In genomic region chrX:56489758-56490157, GRCm38 (mm10) we compare ENCODE assay signal across 10 mouse cellular contexts. TPM values are rescaled to one million over a fixed set of nuclear protein-coding genes. Genes with fewer than 3 reads are reported as not detected.
DNase-seq lines count a peak whose midpoint lies in the region; ATAC-seq and TF ChIP-seq lines count a peak whose summit lies in the region.
"Had no signal": no experiment of that assay in that cellular context is flagged by ENCODE, and none has a peak within 500 bp of the region (broad histone marks: within the 10 kb centered on the region; RNA-seq: fewer than 3 reads in every experiment).

No protein-coding gene starts in this region.

- H3K36me3 ChIP-seq in kidney, adult 2 months (ENCODE audit: control insufficient read depth, insufficient read depth, low read length): no peaks in the 10 kb centered on the region
- no peaks in the 10 kb centered on the region for H3K36me3 ChIP-seq in kidney, embryonic 14.5 days (ENCODE audit: control insufficient read depth, insufficient read depth, low read length)
- no peaks in the 10 kb centered on the region for H3K36me3 ChIP-seq in hindbrain, postnatal 0 days (ENCODE audit: insufficient read depth, low read length)

- TF ChIP-seq CTCF in kidney, adult 2 months (conservative IDR thresholded peaks at IDR 0.05; ENCODE audit: insufficient read depth, insufficient read length, low read depth, low read length): peak; percentile 40
- peak; percentile 80 for TF ChIP-seq CTCF in hindbrain, postnatal 0 days (IDR thresholded peaks at IDR 0.05; ENCODE audit: low read depth)

- intact Hi-C loops in left cerebral cortex, postnatal 36 days (cut with DNase I): loop anchor here (1.0 kb wide), 1 partner anchor 62 kb away; no protein-coding TSS in a partner anchor

- no peak for ATAC-seq in kidney, embryonic 14.5 days (ENCODE audit: low FRiP score, low TSS enrichment)
- ATAC-seq in common myeloid progenitor, adult 5-6 weeks (replicated peaks; ENCODE audit: low read depth, poor library complexity, severe bottlenecking): peak; percentile 73; the same call in 1 of the 2 replicates
- no peak for ATAC-seq in hindbrain, postnatal 0 days

- no peaks in the 10 kb centered on the region for H3K27me3 ChIP-seq in kidney, adult 2 months (replicated peaks; ENCODE audit: control insufficient read depth, insufficient read depth, low read length)
- H3K27me3 ChIP-seq in kidney, embryonic 14.5 days (ENCODE audit: control insufficient read depth, insufficient read depth, low read length): no peaks in the 10 kb centered on the region
- no peaks in the 10 kb centered on the region for H3K27me3 ChIP-seq in hindbrain, postnatal 0 days (ENCODE audit: insufficient read depth, low read length)

- no peak overlapping the region for H3K4me2 ChIP-seq in kidney, embryonic 14.5 days (replicated peaks; ENCODE audit: low read depth, low read length)
- H3K4me2 ChIP-seq in hindbrain, postnatal 0 days (ENCODE audit: low read depth, low read length): no peak overlapping the region

- WGBS in kidney, adult 2 months: 0% methylated on average over 1 of the region's 1 CpGs
- WGBS in kidney, embryonic 14.5 days: 26% methylated on average over 1 of the region's 1 CpGs
- WGBS in hindbrain, postnatal 0 days: 37% methylated on average over 1 of the region's 1 CpGs

- peak; percentile 74 for DNase-seq in kidney, adult 2 months
- peak; percentile 62 for DNase-seq in ZHBTc4 (ENCODE audit: low read depth, low spot score)
- peak; percentile 79 for DNase-seq in hindbrain, postnatal 0 days (ENCODE audit: low spot score)
- peak; percentile 8 to 55 for DNase-seq in left cerebral cortex, postnatal 36 days (ENCODE audit: low spot score in 2 of 2)
- peak; percentile 20 for DNase-seq in ovary, postnatal 36 days (ENCODE audit: low spot score)
- DNase-seq in thymus, postnatal 25 days: peak; percentile 73

- H3K4me1 ChIP-seq in kidney, adult 2 months (ENCODE audit: control insufficient read depth, insufficient read depth, low read length): no peaks in the 10 kb centered on the region
- H3K4me1 ChIP-seq in kidney, embryonic 14.5 days (ENCODE audit: control insufficient read depth, insufficient read depth, low read length): no peaks in the 10 kb centered on the region
- no peaks in the 10 kb centered on the region for H3K4me1 ChIP-seq in hindbrain, postnatal 0 days (ENCODE audit: insufficient read depth, low read length)

- no peak for TF ChIP-seq POLR2A in kidney, adult 2 months (IDR thresholded peaks at IDR 0.05; ENCODE audit: low read depth, low read length)

- no peak overlapping the region for H3K4me3 ChIP-seq in kidney, adult 2 months (ENCODE audit: insufficient read depth, low read depth, low read length)
- H3K4me3 ChIP-seq in kidney, embryonic 14.5 days (ENCODE audit: low read length): no peak overlapping the region
- H3K4me3 ChIP-seq in hindbrain, postnatal 0 days (ENCODE audit: low read length): no peak overlapping the region

- H3K27ac ChIP-seq in kidney, adult 2 months (ENCODE audit: insufficient read depth, low read depth, low read length): no peak overlapping the region
- no peak overlapping the region for H3K27ac ChIP-seq in kidney, embryonic 14.5 days (ENCODE audit: low read depth, low read length)
- no peak overlapping the region for H3K27ac ChIP-seq in hindbrain, postnatal 0 days

- H3K9me3 ChIP-seq in kidney, embryonic 14.5 days (ENCODE audit: control insufficient read depth, low read length): no peaks in the 10 kb centered on the region
- H3K9me3 ChIP-seq in hindbrain, postnatal 0 days (ENCODE audit: low read length): no peaks in the 10 kb centered on the region

- no peak overlapping the region for H3K9ac ChIP-seq in kidney, embryonic 14.5 days (ENCODE audit: low read depth, low read length)
- H3K9ac ChIP-seq in hindbrain, postnatal 0 days (replicated peaks; ENCODE audit: low read length): no peak overlapping the region

RNA-seq across cellular contexts. Expression of gene Gm10477, which starts 34.8 kb away (rescaled TPM):
- not detected in 2 replicates for polyA plus RNA-seq in kidney, adult 2 months (2012; rRNA removed)
- not detected in 2 replicates for polyA plus RNA-seq in kidney, embryonic 14.5 days (2014; fragmentation: Nextera tagmentation; extraction: Ambion mirVana)
- total RNA-seq in common myeloid progenitor, adult 5-6 weeks (2017): not detected in 2 replicates
- total RNA-seq in hindbrain, postnatal 0 days (2014; rRNA removed): not detected in 2 replicates
- polyA plus RNA-seq in hindbrain, postnatal 0 days (2015; fragmentation: Nextera tagmentation; extraction: Ambion mirVana): not detected in 2 replicates
- total RNA-seq in left cerebral cortex, postnatal 36 days (2021): not detected
- polyA plus RNA-seq: gonadal fat pad, adult 2 months; small intestine, adult 2 months had no signal

RNA-seq across cellular contexts. Expression of gene Ints6l, which starts 35.1 kb away (rescaled TPM):
- 8.6 and 9.6 TPM in 2 replicates for polyA plus RNA-seq in kidney, adult 2 months (2012; rRNA removed)
- 25.6 and 28.8 TPM in 2 replicates for polyA plus RNA-seq in kidney, embryonic 14.5 days (2014; fragmentation: Nextera tagmentation; extraction: Ambion mirVana)
- total RNA-seq in common myeloid progenitor, adult 5-6 weeks (2017): 71.6 and 77.2 TPM in 2 replicates
- 20.4 and 22.7 TPM in 2 replicates for total RNA-seq in hindbrain, postnatal 0 days (2014; rRNA removed)
- 13.2 and 15.9 TPM in 2 replicates for polyA plus RNA-seq in hindbrain, postnatal 0 days (2015; fragmentation: Nextera tagmentation; extraction: Ambion mirVana)
- 10 to 100 TPM; 22.8 to 41.0 TPM for total RNA-seq in left cerebral cortex, postnatal 36 days (2021)

RNA-seq across cellular contexts. Expression of gene Gm2174, which starts 42.0 kb away (rescaled TPM):
- not detected in 2 replicates for polyA plus RNA-seq in kidney, adult 2 months (2012; rRNA removed)
- 1.0 and 4.2 TPM in 2 replicates for polyA plus RNA-seq in kidney, embryonic 14.5 days (2014; fragmentation: Nextera tagmentation; extraction: Ambion mirVana)
- 111 and 209 TPM in 2 replicates for total RNA-seq in common myeloid progenitor, adult 5-6 weeks (2017)
- total RNA-seq in hindbrain, postnatal 0 days (2014; rRNA removed): not detected in 2 replicates
- 2.8 TPM in 1 of 2 replicates, not detected in the other for polyA plus RNA-seq in hindbrain, postnatal 0 days (2015; fragmentation: Nextera tagmentation; extraction: Ambion mirVana)
- not detected for total RNA-seq in left cerebral cortex, postnatal 36 days (2021)
- polyA plus RNA-seq: gonadal fat pad, adult 2 months; small intestine, adult 2 months had no signal

RNA-seq across cellular contexts. Expression of gene Gm648, which starts 59.6 kb away (rescaled TPM):
- not detected in 2 replicates for polyA plus RNA-seq in kidney, adult 2 months (2012; rRNA removed)
- not detected in 2 replicates for polyA plus RNA-seq in kidney, embryonic 14.5 days (2014; fragmentation: Nextera tagmentation; extraction: Ambion mirVana)
- total RNA-seq in common myeloid progenitor, adult 5-6 weeks (2017): not detected in 2 replicates
- not detected in 2 replicates for total RNA-seq in hindbrain, postnatal 0 days (2014; rRNA removed)
- not detected in 2 replicates for polyA plus RNA-seq in hindbrain, postnatal 0 days (2015; fragmentation: Nextera tagmentation; extraction: Ambion mirVana)
- total RNA-seq in left cerebral cortex, postnatal 36 days (2021): not detected
- polyA plus RNA-seq: small intestine, adult 2 months had no signal

Comparison
In these comparisons a context has a peak if more than half of its experiments do, and no peak if none do; other contexts are left out.
1. DNase-seq: peak in every context shown above with its lines; median percentile 79 in hindbrain, postnatal 0 days; 74 in kidney, adult 2 months; 73 in thymus, postnatal 25 days; 62 in ZHBTc4; 32 in left cerebral cortex, postnatal 36 days; 20 in ovary, postnatal 36 days.
2. RNA of gene Gm2174, which starts 42.0 kb away (total RNA-seq): 111 to 209 TPM in common myeloid progenitor, adult 5-6 weeks; not detected in hindbrain, postnatal 0 days and not detected in left cerebral cortex, postnatal 36 days; every median in the first group is over 100 times any median in the second.